Comparison of ENCODE assay signal across 16 mouse cellular contexts in genomic region chr11:110094846-110095380, GRCm38 (mm10). TPM values are rescaled to one million over a fixed set of nuclear protein-coding genes. Genes with fewer than 3 reads are reported as not detected.
DNase-seq lines count a peak whose midpoint lies in the region; ATAC-seq lines count a peak whose summit lies in the region.
"Had no signal": no experiment of that assay in that cellular context is flagged by ENCODE, and none has a peak within 500 bp of the region (broad histone marks: within the 10 kb centered on the region; RNA-seq: fewer than 3 reads in every experiment).

No protein-coding gene starts in this region.

- H3K4me3 ChIP-seq in heart, embryonic 12.5 days = no peak overlapping the region
- no peak overlapping the region for H3K4me3 ChIP-seq in midbrain, embryonic 14.5 days (replicated peaks; ENCODE audit: low read depth, low read length)
- no peak overlapping the region for H3K4me3 ChIP-seq in midbrain, embryonic 10.5 days
- H3K4me3 ChIP-seq in intestine, embryonic 15.5 days (replicated peaks) = no peak overlapping the region
- H3K4me3 ChIP-seq: hindbrain, embryonic 10.5 days; midbrain, embryonic 15.5 days; neural tube, embryonic 13.5 days had no signal

- no peaks in the 10 kb centered on the region for H3K27me3 ChIP-seq in heart, embryonic 12.5 days (replicated peaks)
- no peaks in the 10 kb centered on the region for H3K27me3 ChIP-seq in midbrain, embryonic 14.5 days (ENCODE audit: control insufficient read depth, insufficient read depth, low read length)
- H3K27me3 ChIP-seq in midbrain, embryonic 10.5 days (ENCODE audit: low read depth, poor library complexity, severe bottlenecking) = no peaks in the 10 kb centered on the region
- H3K27me3 ChIP-seq in intestine, embryonic 15.5 days (replicated peaks) = no peaks in the 10 kb centered on the region
- H3K27me3 ChIP-seq: midbrain, embryonic 15.5 days; neural tube, embryonic 13.5 days had no signal

- no peak overlapping the region for H3K9ac ChIP-seq in heart, embryonic 12.5 days
- no peak overlapping the region for H3K9ac ChIP-seq in midbrain, embryonic 14.5 days (replicated peaks; ENCODE audit: low read length)
- H3K9ac ChIP-seq in intestine, embryonic 15.5 days = no peak overlapping the region
- H3K9ac ChIP-seq: midbrain, embryonic 15.5 days; neural tube, embryonic 13.5 days had no signal

- intact Hi-C loops in heart, postnatal 10 days (cut with DNase I) = no loop called here

- WGBS in heart, embryonic 12.5 days = 71% methylated on average over 7 of the region's 7 CpGs
- 77% methylated on average over 7 of the region's 7 CpGs for WGBS in midbrain, embryonic 14.5 days
- WGBS in midbrain, embryonic 10.5 days = 79% methylated on average over 7 of the region's 7 CpGs
- 65% methylated on average over 7 of the region's 7 CpGs for WGBS in intestine, embryonic 15.5 days

- DNase-seq in adrenal gland, adult 2 months = peak; percentile 45
- DNase-seq in adrenal gland, adult 8-10 months = no peak
- peak; percentile 8 to 18 for DNase-seq in heart, postnatal 10 days
- DNase-seq in midbrain, embryonic 14.5 days = peak; percentile 3
- no peak for DNase-seq in midbrain, embryonic 10.5 days (ENCODE audit: low spot score)
- no peak for DNase-seq in adrenal gland, adult 18-20 months (ENCODE audit: low spot score in 2 of 2)
- DNase-seq: kidney, postnatal 25 days; right cerebral cortex, postnatal 4 days; thymus, postnatal 14 days had no signal

- no peaks in the 10 kb centered on the region for H3K9me3 ChIP-seq in heart, embryonic 12.5 days (replicated peaks)
- no peaks in the 10 kb centered on the region for H3K9me3 ChIP-seq in midbrain, embryonic 14.5 days (ENCODE audit: control insufficient read depth, low read length)
- no peaks in the 10 kb centered on the region for H3K9me3 ChIP-seq in midbrain, embryonic 10.5 days (replicated peaks)
- H3K9me3 ChIP-seq in intestine, embryonic 15.5 days = no peaks in the 10 kb centered on the region
- H3K9me3 ChIP-seq: hindbrain, embryonic 10.5 days; midbrain, embryonic 15.5 days; neural tube, embryonic 13.5 days had no signal

- no peak overlapping the region for H3K27ac ChIP-seq in heart, embryonic 12.5 days (ENCODE audit: poor library complexity, severe bottlenecking)
- no peak overlapping the region for H3K27ac ChIP-seq in midbrain, embryonic 14.5 days (replicated peaks; ENCODE audit: low read depth, low read length)
- H3K27ac ChIP-seq in midbrain, embryonic 10.5 days (replicated peaks) = no peak overlapping the region
- no peak overlapping the region for H3K27ac ChIP-seq in intestine, embryonic 15.5 days
- H3K27ac ChIP-seq: hindbrain, embryonic 10.5 days; midbrain, embryonic 15.5 days; neural tube, embryonic 13.5 days had no signal

- H3K4me1 ChIP-seq in heart, embryonic 12.5 days (replicated peaks) = no peaks in the 10 kb centered on the region
- H3K4me1 ChIP-seq in midbrain, embryonic 14.5 days (ENCODE audit: control insufficient read depth, insufficient read depth, low read length) = no peaks in the 10 kb centered on the region
- H3K4me1 ChIP-seq in midbrain, embryonic 10.5 days = no peaks in the 10 kb centered on the region
- H3K4me1 ChIP-seq in intestine, embryonic 15.5 days (replicated peaks) = no peaks in the 10 kb centered on the region
- H3K4me1 ChIP-seq: hindbrain, embryonic 10.5 days; midbrain, embryonic 15.5 days; neural tube, embryonic 13.5 days had no signal

- no peaks in the 10 kb centered on the region for H3K36me3 ChIP-seq in heart, embryonic 12.5 days
- H3K36me3 ChIP-seq in midbrain, embryonic 14.5 days (ENCODE audit: control insufficient read depth, insufficient read depth, low read length) = no peaks in the 10 kb centered on the region
- no peaks in the 10 kb centered on the region for H3K36me3 ChIP-seq in midbrain, embryonic 10.5 days
- H3K36me3 ChIP-seq in intestine, embryonic 15.5 days = no peaks in the 10 kb centered on the region
- H3K36me3 ChIP-seq: hindbrain, embryonic 10.5 days; midbrain, embryonic 15.5 days; neural tube, embryonic 13.5 days had no signal

- no peak overlapping the region for H3K4me2 ChIP-seq in heart, embryonic 12.5 days
- H3K4me2 ChIP-seq in midbrain, embryonic 14.5 days (ENCODE audit: low read length) = no peak overlapping the region
- no peak overlapping the region for H3K4me2 ChIP-seq in intestine, embryonic 15.5 days (replicated peaks)
- H3K4me2 ChIP-seq: midbrain, embryonic 15.5 days; neural tube, embryonic 13.5 days had no signal

- ATAC-seq in heart, embryonic 12.5 days (ENCODE audit: insufficient number of reproducible peaks, low FRiP score) = no peak
- no peak for ATAC-seq in midbrain, embryonic 14.5 days (ENCODE audit: low FRiP score, low TSS enrichment)
- ATAC-seq in intestine, embryonic 15.5 days = no peak
- ATAC-seq: intestine, embryonic 16.5 days; midbrain, embryonic 15.5 days had no signal

RNA-seq across cellular contexts. Expression of gene Abca8a, which starts 0.9 kb away (rescaled TPM):
- total RNA-seq in adrenal gland, adult 2 months (2021) = 10 to 100 TPM; 36.7 to 51.1 TPM
- polyA plus RNA-seq in adrenal gland, adult 2 months (2012; rRNA removed) = 2.5 and 2.6 TPM in 2 replicates
- 10 to 100 TPM; 38.8 to 88.2 (median 58.5) TPM for total RNA-seq in adrenal gland, adult 8-10 months (2022)
- 10 to 100 TPM; 47.2 to 48.5 TPM for total RNA-seq in heart, postnatal 10 days (2021)
- polyA plus RNA-seq in heart, embryonic 12.5 days (2016; fragmentation: Nextera tagmentation; extraction: Ambion mirVana) = 0.10 TPM in 2 replicates
- 0.04 and 0.32 TPM in 2 replicates for polyA plus RNA-seq in midbrain, embryonic 14.5 days (2014; fragmentation: Nextera tagmentation; extraction: Ambion mirVana)
- polyA plus RNA-seq in midbrain, embryonic 10.5 days (2016; fragmentation: Nextera tagmentation; extraction: Ambion mirVana) = 0.02 TPM in 1 of 2 replicates, not detected in the other
- 0.98 and 1.0 TPM in 2 replicates for polyA plus RNA-seq in intestine, embryonic 15.5 days (2015; fragmentation: Nextera tagmentation; extraction: Ambion mirVana)
- total RNA-seq in adrenal gland, adult 18-20 months (2021) = 10 to 100 TPM; 50.5 to 55.2 TPM
- total RNA-seq: granulocyte monocyte progenitor cell, adult 5-6 weeks had no signal
- polyA plus RNA-seq: hindbrain, embryonic 10.5 days had no signal

Comparison
In these comparisons a context has a peak if more than half of its experiments do, and no peak if none do; other contexts are left out.
1. DNase-seq: peak in adrenal gland, adult 2 months (single experiment), heart, postnatal 10 days (2 of 2) and midbrain, embryonic 14.5 days (single experiment); none in adrenal gland, adult 8-10 months (single experiment), midbrain, embryonic 10.5 days (single experiment) and adrenal gland, adult 18-20 months (0 of 2).